Mouse (Mus musculus): ENCODE results near the gene Sh3bp5. TPM values are rescaled to one million over a fixed set of nuclear protein-coding genes. Genes with fewer than 3 reads are reported as not detected.

The Sh3bp5 gene
- total RNA-seq, 2 experiments from 2014 or later, result 44.4 to 47.3 TPM

- DNase-seq, result no peak
- intact Hi-C loops (cut with DNase I), result no loop called here
Observed at GRCm38 (mm10) chr14:31374390-31374789, 61.5 kb downstream of the Sh3bp5 start.

GRCm38 (mm10) chr14:31369377-31369776 is 66.5 kb downstream of the Sh3bp5 start:
- intact Hi-C loops (cut with DNase I), result loop anchor here (10.0 kb wide), 1 partner anchor 235 kb away; no protein-coding TSS in a partner anchor
- DNase-seq, result no peak

- no peak for DNase-seq
- intact Hi-C loops (cut with DNase I), result loop anchor here (10.0 kb wide), 1 partner anchor 237 kb away; no protein-coding TSS in a partner anchor
Observed at GRCm38 (mm10) chr14:31367951-31368350, 67.9 kb downstream of the Sh3bp5 start.

- intact Hi-C loops (cut with DNase I), result loop anchor here (10.0 kb wide), 1 partner anchor 239 kb away; no protein-coding TSS in a partner anchor
- peak; percentile 77 to 84 for DNase-seq
Observed at GRCm38 (mm10) chr14:31365350-31365749, 70.5 kb downstream of the Sh3bp5 start.

- intact Hi-C loops (cut with DNase I), result loop anchor here (10.0 kb wide), 1 partner anchor 240 kb away; no protein-coding TSS in a partner anchor
- no peak for DNase-seq
Observed at GRCm38 (mm10) chr14:31364589-31364988, 71.3 kb downstream of the Sh3bp5 start.

GRCm38 (mm10) chr14:31362236-31362635 is 73.6 kb downstream of the Sh3bp5 start:
- DNase-seq, result no peak
- intact Hi-C loops (cut with DNase I), result loop anchor here (2.0 to 10.0 kb wide), 2 partner anchors 111 to 243 kb away; no protein-coding TSS in a partner anchor

- no peak for DNase-seq
Observed at GRCm38 (mm10) chr14:31345367-31345766, 90.5 kb downstream of the Sh3bp5 start.

GRCm38 (mm10) chr14:31343241-31343640 is 92.6 kb downstream of the Sh3bp5 start:
- intact Hi-C loops (cut with DNase I), result no loop called here
- DNase-seq, result no peak

More at GRCm38 (mm10) chr14:31345367-31345766, 90.5 kb downstream of the Sh3bp5 start:
- intact Hi-C loops (cut with DNase I), result no loop called here

- DNase-seq, result no peak
- intact Hi-C loops (cut with DNase I), result loop anchor here (5.0 kb wide), 1 partner anchor 131 kb away; the partner anchor contains the start of gene Tnnc1
Observed at GRCm38 (mm10) chr14:31337947-31338346, 97.9 kb downstream of the Sh3bp5 start.

- DNase-seq, result no peak
- intact Hi-C loops (cut with DNase I), result loop anchor here (5.0 kb wide), 1 partner anchor 130 kb away; the partner anchor contains the start of gene Tnnc1
Observed at GRCm38 (mm10) chr14:31337406-31337805, 98.5 kb downstream of the Sh3bp5 start.

- intact Hi-C loops (cut with DNase I), result loop anchor here (5.0 kb wide), 1 partner anchor 129 kb away; the partner anchor contains the start of gene Tnnc1
- DNase-seq, result peak; percentile 100
Observed at GRCm38 (mm10) chr14:31336369-31337155, 99.3 kb downstream of the Sh3bp5 start, which contains the start of gene Capn7. Capn7 (plus strand) TSS chr14:31336638.

GRCm38 (mm10) chr14:31335765-31336164 is 100.1 kb downstream of the Sh3bp5 start:
- intact Hi-C loops (cut with DNase I), result loop anchor here (5.0 kb wide), 1 partner anchor 128 kb away; the partner anchor contains the start of gene Tnnc1
- no peak for DNase-seq

- intact Hi-C loops (cut with DNase I), result no loop called here
- DNase-seq, result no peak
Observed at GRCm38 (mm10) chr14:31330957-31331356, 104.9 kb downstream of the Sh3bp5 start.

- intact Hi-C loops (cut with DNase I), result no loop called here
- DNase-seq, result no peak
Observed at GRCm38 (mm10) chr14:31329741-31330140, 106.1 kb downstream of the Sh3bp5 start.

GRCm38 (mm10) chr14:31327681-31328080 is 108.2 kb downstream of the Sh3bp5 start:
- intact Hi-C loops (cut with DNase I), result no loop called here
- DNase-seq, result no peak

GRCm38 (mm10) chr14:31327196-31327595 is 108.7 kb downstream of the Sh3bp5 start:
- intact Hi-C loops (cut with DNase I), result no loop called here
- DNase-seq, result no peak

- intact Hi-C loops (cut with DNase I), result no loop called here
- no peak for DNase-seq
Observed at GRCm38 (mm10) chr14:31326770-31327169, 109.1 kb downstream of the Sh3bp5 start.

- intact Hi-C loops (cut with DNase I), result no loop called here
- no peak for DNase-seq
Observed at GRCm38 (mm10) chr14:31325551-31325950, 110.3 kb downstream of the Sh3bp5 start.

- intact Hi-C loops (cut with DNase I), result no loop called here
- DNase-seq, result no peak
Observed at GRCm38 (mm10) chr14:31324851-31325250, 111.0 kb downstream of the Sh3bp5 start.

GRCm38 (mm10) chr14:31323849-31324792 is 111.8 kb downstream of the Sh3bp5 start, which contains the start of gene Dnah1:
Dnah1 (minus strand) TSS chr14:31323896.
- intact Hi-C loops (cut with DNase I), result loop anchor here (2.0 kb wide), 1 partner anchor 53 kb away; no protein-coding TSS in a partner anchor
- DNase-seq, result peak; percentile 45 to 52

All from heart, postnatal 14 days (tissue).